Comparison of ENCODE assay signal across 27 mouse cellular contexts in the genomic region with DNA sequence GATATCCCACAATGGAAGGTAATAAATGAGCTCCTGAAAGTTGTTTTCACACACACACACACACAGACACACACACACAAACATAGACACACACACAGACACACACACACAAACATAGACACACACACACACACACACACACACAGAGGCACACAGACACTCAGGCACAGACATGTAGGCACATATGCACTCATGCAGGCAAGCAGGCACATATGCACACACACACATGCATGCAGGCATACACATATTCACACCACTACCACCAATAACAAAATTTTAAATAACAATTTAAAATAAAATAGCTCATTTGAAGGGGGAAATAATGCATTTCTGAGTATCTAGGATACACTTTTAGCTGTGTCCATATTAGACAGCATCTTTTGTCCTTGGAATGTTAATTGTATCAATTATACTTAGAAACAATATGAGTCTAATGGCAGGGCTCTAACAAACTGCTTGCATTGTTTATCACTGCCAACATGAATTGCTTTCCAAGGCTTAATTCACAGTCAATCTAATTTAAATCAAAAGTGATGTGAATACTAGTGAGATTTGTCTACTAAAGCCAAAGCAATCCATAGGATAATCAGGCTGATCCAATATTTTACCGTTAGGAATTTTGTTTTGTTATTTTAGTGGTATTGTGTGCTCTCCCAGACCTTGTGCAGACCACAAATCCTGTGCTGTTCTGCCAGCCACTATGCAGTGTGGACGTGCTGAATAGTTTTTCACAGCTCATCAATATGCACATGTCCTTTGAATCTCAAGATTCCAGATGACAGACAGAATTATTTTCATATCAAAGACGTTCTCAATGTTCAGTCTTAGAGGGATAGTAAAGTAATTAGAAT.
DNase-seq lines count a peak whose midpoint lies in the region; ATAC-seq and TF ChIP-seq lines count a peak whose summit lies in the region.
"Had no signal": no experiment of that assay in that cellular context is flagged by ENCODE, and none has a peak within 500 bp of the region (broad histone marks: within the 10 kb centered on the region; RNA-seq: fewer than 3 reads in every experiment).

No protein-coding gene starts in this region.

- no peak overlapping the region for H3K4me2 ChIP-seq in midbrain, embryonic 12.5 days (replicated peaks)
- no peak overlapping the region for H3K4me2 ChIP-seq in forebrain, embryonic 14.5 days (ENCODE audit: low read length)
- H3K4me2 ChIP-seq in midbrain, embryonic 14.5 days (ENCODE audit: low read length), result no peak overlapping the region
- H3K4me2 ChIP-seq in intestine, postnatal 0 days (replicated peaks; ENCODE audit: low read depth), result no peak overlapping the region
- H3K4me2 ChIP-seq: embryonic facial prominence, embryonic 12.5 days; kidney, embryonic 15.5 days; liver, embryonic 12.5 days had no signal

- no peak overlapping the region for H3K4me3 ChIP-seq in midbrain, embryonic 12.5 days
- no peak overlapping the region for H3K4me3 ChIP-seq in midbrain, embryonic 10.5 days
- H3K4me3 ChIP-seq in forebrain, embryonic 14.5 days (ENCODE audit: low read depth, low read length), result no peak overlapping the region
- H3K4me3 ChIP-seq in midbrain, embryonic 14.5 days (replicated peaks; ENCODE audit: low read depth, low read length), result no peak overlapping the region
- H3K4me3 ChIP-seq in intestine, postnatal 0 days (ENCODE audit: low read depth, low read length), result no peak overlapping the region
- H3K4me3 ChIP-seq: embryonic facial prominence, embryonic 12.5 days; hindbrain, embryonic 10.5 days; kidney, embryonic 15.5 days; layer of hippocampus, adult 2 months; liver, embryonic 12.5 days had no signal

- peak; percentile 87 for ATAC-seq in midbrain, embryonic 12.5 days (ENCODE audit: low FRiP score, low read depth)
- peak; percentile 88 for ATAC-seq in forebrain, embryonic 14.5 days
- ATAC-seq in midbrain, embryonic 14.5 days (ENCODE audit: low FRiP score, low TSS enrichment), result peak; percentile 69; the same call in 1 of the 2 replicates
- ATAC-seq in intestine, postnatal 0 days, result no peak
- ATAC-seq: activated CD4-positive, CD25-positive, alpha-beta regulatory T cell, adult 4 months; liver, embryonic 12.5 days; liver, postnatal 0 days had no signal

- no peaks in the 10 kb centered on the region for H3K4me1 ChIP-seq in midbrain, embryonic 12.5 days
- no peaks in the 10 kb centered on the region for H3K4me1 ChIP-seq in midbrain, embryonic 10.5 days
- no peaks in the 10 kb centered on the region for H3K4me1 ChIP-seq in forebrain, embryonic 14.5 days (ENCODE audit: control insufficient read depth, insufficient read depth, low read length)
- no peaks in the 10 kb centered on the region for H3K4me1 ChIP-seq in midbrain, embryonic 14.5 days (ENCODE audit: control insufficient read depth, insufficient read depth, low read length)
- no peaks in the 10 kb centered on the region for H3K4me1 ChIP-seq in intestine, postnatal 0 days (replicated peaks; ENCODE audit: control insufficient read depth, insufficient read depth, low read length)
- H3K4me1 ChIP-seq: embryonic facial prominence, embryonic 12.5 days; hindbrain, embryonic 10.5 days; kidney, embryonic 15.5 days; liver, embryonic 12.5 days had no signal

- H3K9me3 ChIP-seq in midbrain, embryonic 12.5 days, result no peaks in the 10 kb centered on the region
- H3K9me3 ChIP-seq in midbrain, embryonic 10.5 days (replicated peaks), result no peaks in the 10 kb centered on the region
- H3K9me3 ChIP-seq in forebrain, embryonic 14.5 days (replicated peaks; ENCODE audit: control insufficient read depth, low read length), result no peaks in the 10 kb centered on the region
- H3K9me3 ChIP-seq in midbrain, embryonic 14.5 days (ENCODE audit: control insufficient read depth, low read length), result no peaks in the 10 kb centered on the region
- no peaks in the 10 kb centered on the region for H3K9me3 ChIP-seq in intestine, postnatal 0 days (ENCODE audit: control insufficient read depth)
- H3K9me3 ChIP-seq: embryonic facial prominence, embryonic 12.5 days; hindbrain, embryonic 10.5 days; kidney, embryonic 15.5 days; liver, embryonic 12.5 days had no signal

- 35% methylated on average over 3 of the region's 3 CpGs for WGBS in midbrain, embryonic 12.5 days
- 40% methylated on average over 3 of the region's 3 CpGs for WGBS in midbrain, embryonic 10.5 days
- WGBS in forebrain, embryonic 14.5 days, result 32% methylated on average over 3 of the region's 3 CpGs
- 21% methylated on average over 3 of the region's 3 CpGs for WGBS in midbrain, embryonic 14.5 days
- whole genome bisulfite sequencing in intestine, postnatal 0 days, result 52% methylated on average over 3 of the region's 3 CpGs

- TF ChIP-seq CTCF in intestine, postnatal 0 days (IDR thresholded peaks at IDR 0.05; ENCODE audit: low read depth), result no peak

- no peak overlapping the region for H3K9ac ChIP-seq in midbrain, embryonic 12.5 days (replicated peaks)
- no peak overlapping the region for H3K9ac ChIP-seq in forebrain, embryonic 14.5 days (ENCODE audit: low read length)
- H3K9ac ChIP-seq in midbrain, embryonic 14.5 days (replicated peaks; ENCODE audit: low read length), result no peak overlapping the region
- no peak overlapping the region for H3K9ac ChIP-seq in intestine, postnatal 0 days (ENCODE audit: low read depth, low read length)
- H3K9ac ChIP-seq: embryonic facial prominence, embryonic 12.5 days; kidney, embryonic 15.5 days; liver, embryonic 12.5 days; liver, postnatal 0 days had no signal

- DNase-seq in midbrain, embryonic 10.5 days (ENCODE audit: low spot score), result no peak
- DNase-seq in forebrain, embryonic 14.5 days (ENCODE audit: low spot score), result peak; percentile 41
- peak; percentile 31 for DNase-seq in midbrain, embryonic 14.5 days
- no peak for DNase-seq in neural tube, embryonic 10.5 days (ENCODE audit: extremely low spot score, low spot score)
- no peak for DNase-seq in natural killer cell, adult 2 months (ENCODE audit: low spot score in 2 of 2)
- DNase-seq: adrenal gland, adult 2 months; B cell, adult 2 months; cerebellum, adult 9-10 months; cerebellum, postnatal 36 days; embryo, embryonic 11 days; heart, postnatal 14 days; kidney, adult 11 months; kidney, postnatal 25 days; left cerebral cortex, postnatal 4 days; liver, postnatal 0 days; lung, postnatal 36 days; right cerebral cortex, postnatal 4 days; thymus, adult 2 months; thymus, postnatal 36 days had no signal

- H3K27ac ChIP-seq in midbrain, embryonic 12.5 days (replicated peaks), result no peak overlapping the region
- no peak overlapping the region for H3K27ac ChIP-seq in midbrain, embryonic 10.5 days (replicated peaks)
- H3K27ac ChIP-seq in forebrain, embryonic 14.5 days (ENCODE audit: low read depth, low read length), result no peak overlapping the region
- H3K27ac ChIP-seq in midbrain, embryonic 14.5 days (replicated peaks; ENCODE audit: low read depth, low read length), result peak overlapping the region; percentile 41; the same call in 1 of the 2 replicates
- no peak overlapping the region for H3K27ac ChIP-seq in intestine, postnatal 0 days (ENCODE audit: low read depth, low read length)
- H3K27ac ChIP-seq: embryonic facial prominence, embryonic 12.5 days; hindbrain, embryonic 10.5 days; kidney, embryonic 15.5 days; layer of hippocampus, adult 2 months; liver, embryonic 12.5 days had no signal

- H3K27me3 ChIP-seq in midbrain, embryonic 12.5 days, result no peaks in the 10 kb centered on the region
- no peaks in the 10 kb centered on the region for H3K27me3 ChIP-seq in midbrain, embryonic 10.5 days (ENCODE audit: low read depth, poor library complexity, severe bottlenecking)
- H3K27me3 ChIP-seq in forebrain, embryonic 14.5 days (replicated peaks; ENCODE audit: control insufficient read depth, insufficient read depth, low read length), result no peaks in the 10 kb centered on the region
- H3K27me3 ChIP-seq in midbrain, embryonic 14.5 days (ENCODE audit: control insufficient read depth, insufficient read depth, low read length), result no peaks in the 10 kb centered on the region
- no peaks in the 10 kb centered on the region for H3K27me3 ChIP-seq in intestine, postnatal 0 days (replicated peaks; ENCODE audit: control insufficient read depth, insufficient read depth, low read length)
- H3K27me3 ChIP-seq: embryonic facial prominence, embryonic 12.5 days; kidney, embryonic 15.5 days; liver, embryonic 12.5 days had no signal

- H3K36me3 ChIP-seq in midbrain, embryonic 12.5 days, result no peaks in the 10 kb centered on the region
- H3K36me3 ChIP-seq in midbrain, embryonic 10.5 days, result no peaks in the 10 kb centered on the region
- H3K36me3 ChIP-seq in forebrain, embryonic 14.5 days (ENCODE audit: control insufficient read depth, insufficient read depth, low read length), result no peaks in the 10 kb centered on the region
- no peaks in the 10 kb centered on the region for H3K36me3 ChIP-seq in midbrain, embryonic 14.5 days (ENCODE audit: control insufficient read depth, insufficient read depth, low read length)
- no peaks in the 10 kb centered on the region for H3K36me3 ChIP-seq in intestine, postnatal 0 days (ENCODE audit: control insufficient read depth, insufficient read depth)
- H3K36me3 ChIP-seq: embryonic facial prominence, embryonic 12.5 days; hindbrain, embryonic 10.5 days; kidney, embryonic 15.5 days; liver, embryonic 12.5 days had no signal

Comparison
In these comparisons a context has a peak if more than half of its experiments do, and no peak if none do; other contexts are left out.
1. DNase-seq: peak in forebrain, embryonic 14.5 days (single experiment) and midbrain, embryonic 14.5 days (single experiment); none in midbrain, embryonic 10.5 days (single experiment), neural tube, embryonic 10.5 days (single experiment) and natural killer cell, adult 2 months (0 of 2).